Mouse (Mus musculus) C2C12 (cell line): ENCODE results near the gene Ptprt. TPM values are rescaled to one million over a fixed set of nuclear protein-coding genes. Genes with fewer than 3 reads are reported as not detected.

Source experiments
- H3K27me3 ChIP-seq: one replicate; pipeline ENCODE4 v1.6.1; 2011; ENCODE audit not compliant: control insufficient read depth, insufficient read depth, insufficient read length
- H3K36me3 ChIP-seq: one replicate; pipeline ENCODE4 v1.6.1; 2011; ENCODE audit not compliant: control insufficient read depth, insufficient read depth
- H3K4me3 ChIP-seq: one replicate; pipeline ENCODE4 v1.5.1; 2011; ENCODE audit warnings: mild to moderate bottlenecking, control low read depth; ENCODE audit not compliant: poor library complexity, insufficient read depth, severe bottlenecking
- H3K79me2 ChIP-seq: one replicate; pipeline ENCODE4 v1.6.1; 2011; ENCODE audit not compliant: control insufficient read depth, insufficient read depth
- H3K79me3 ChIP-seq: one replicate; pipeline ENCODE4 v1.6.1; 2011; ENCODE audit warnings: low read depth, control low read depth
- H3ac ChIP-seq: one replicate; pipeline ENCODE3; 2011; ENCODE audit warnings: low read depth; ENCODE audit not compliant: control insufficient read depth, insufficient read length
- CEBPB ChIP-seq: IDR thresholded peaks from one replicate; pipeline ENCODE4 v1.6.1; 2011; ENCODE audit warnings: low read depth, mild to moderate bottlenecking, control low read depth, moderate library complexity
- CTCF ChIP-seq: IDR thresholded peaks from one replicate; pipeline ENCODE4 v1.5.1; 2011; ENCODE audit not compliant: control insufficient read depth, insufficient read depth, insufficient read length
- FOSL1 ChIP-seq: IDR thresholded peaks from one replicate; pipeline ENCODE4 v1.8.0; 2011; ENCODE audit warnings: mild to moderate bottlenecking, low read length; ENCODE audit not compliant: poor library complexity, insufficient read depth, severe bottlenecking
- MAX ChIP-seq: IDR thresholded peaks from one replicate; pipeline ENCODE4 v1.6.1; 2011; ENCODE audit warnings: mild to moderate bottlenecking, control low read depth
- MYOD1 ChIP-seq: IDR thresholded peaks from one replicate; pipeline ENCODE4 v1.6.1; 2011; ENCODE audit warnings: low read depth; ENCODE audit not compliant: control insufficient read depth, insufficient read length
- MYOG ChIP-seq: IDR thresholded peaks from one replicate; pipeline ENCODE4 v1.6.1; 2011; ENCODE audit not compliant: control insufficient read depth, insufficient read length; ENCODE audit errors: extremely low read depth
- USF1 ChIP-seq: IDR thresholded peaks from one replicate; pipeline ENCODE4 v1.6.1; 2011; ENCODE audit warnings: low read depth, mild to moderate bottlenecking, control low read depth, moderate library complexity
- polyA plus RNA-seq: library from polyadenylated mRNA; unstranded; fragments of >200 nt; fragmentation: generic; extraction: Trizol; gene quantifications from one replicate; pipeline ENCODE4 v1.2.1, GENCODE M21; 2012; ENCODE audit warnings: missing spikeins

The Ptprt gene
- polyA plus RNA-seq, 1 experiment = not detected

DNA sequence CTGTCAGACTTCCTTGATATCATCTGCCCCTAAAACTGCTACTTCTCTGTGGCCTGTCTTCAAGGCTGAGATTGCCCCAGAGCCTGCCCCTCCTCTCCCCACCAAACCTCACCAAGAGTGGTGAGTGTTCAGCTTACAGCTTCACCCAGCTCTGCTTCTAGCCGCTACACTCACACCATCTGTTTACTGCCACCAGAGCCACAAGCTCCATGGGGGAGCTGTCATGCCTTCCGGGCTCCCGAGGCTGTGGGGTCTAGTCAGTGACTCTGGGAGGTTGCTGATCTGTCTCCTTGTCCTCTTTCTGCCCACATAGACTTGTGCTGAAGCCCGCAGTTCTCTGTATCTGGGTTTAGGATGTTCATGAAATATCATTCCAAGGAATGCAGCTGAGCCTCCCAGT is 947.9 kb downstream of the Ptprt start:
- no peak overlapping the region for H3K4me3 ChIP-seq
- H3K79me2 ChIP-seq = no peaks in the 10 kb centered on the region
- H3K36me3 ChIP-seq = no peaks in the 10 kb centered on the region
- H3ac ChIP-seq = no peak overlapping the region
- H3K79me3 ChIP-seq = no peaks in the 10 kb centered on the region
- H3K27me3 ChIP-seq = no peaks in the 10 kb centered on the region
- TF ChIP-seq CEBPB (no peak), MYOG (no peak), CTCF (no peak), USF1 (no peak), FOSL1 (no peak), MYOD1 (no peak), MAX (no peak)

DNA sequence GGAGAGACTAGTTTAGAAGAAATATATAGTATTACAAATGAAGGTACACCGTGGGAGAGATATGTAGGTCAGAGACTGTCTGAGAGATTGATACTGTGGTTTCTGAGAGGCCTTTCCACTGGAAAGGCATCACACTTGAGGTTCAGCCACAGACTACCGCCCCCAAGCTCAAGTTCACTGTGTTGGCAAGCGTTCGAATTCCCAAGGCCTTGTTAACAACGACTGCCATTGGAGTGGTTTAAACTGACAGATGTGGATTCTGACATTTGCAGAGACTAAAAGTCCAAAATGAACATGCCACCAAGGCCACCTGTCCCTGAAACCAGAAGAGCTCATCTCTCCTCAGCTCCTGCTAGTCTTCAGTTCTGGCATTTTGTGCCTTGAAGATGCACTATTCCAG is 951.6 kb downstream of the Ptprt start:
- H3K4me3 ChIP-seq = no peak overlapping the region
- H3ac ChIP-seq = no peak overlapping the region
- no peak for TF ChIP-seq CEBPB
- TF ChIP-seq MAX = no peak
- no peak for TF ChIP-seq USF1
- no peaks in the 10 kb centered on the region for H3K36me3 ChIP-seq
- no peaks in the 10 kb centered on the region for H3K27me3 ChIP-seq
- no peaks in the 10 kb centered on the region for H3K79me3 ChIP-seq
- no peaks in the 10 kb centered on the region for H3K79me2 ChIP-seq

DNA sequence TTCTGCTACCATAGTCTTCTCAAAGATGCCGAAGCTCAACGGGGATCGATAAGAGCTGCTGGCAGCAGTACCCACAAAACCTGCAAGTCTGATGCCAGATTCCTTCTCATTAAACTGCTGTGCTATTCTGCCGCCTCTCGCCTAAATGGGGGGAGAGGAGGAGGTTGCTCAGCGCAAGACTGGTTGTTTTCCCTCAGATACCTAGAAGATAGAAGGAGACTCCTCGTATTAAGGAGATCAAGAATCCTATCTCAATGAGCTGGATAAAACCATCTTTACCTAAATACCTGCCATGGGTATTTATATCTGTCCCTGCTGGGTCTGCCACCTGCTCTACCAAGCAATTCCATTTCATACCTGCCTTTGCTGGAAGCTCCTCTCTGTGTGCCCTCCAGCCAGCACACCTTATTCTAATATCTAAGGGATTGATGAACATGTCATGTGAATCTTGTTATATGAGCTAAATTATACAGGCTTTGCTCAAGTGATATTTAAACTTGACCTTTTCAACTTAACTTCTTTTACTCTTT is 954.5 kb downstream of the Ptprt start:
- Histone ChIP-seq H3K4me3 (no peak overlapping the region), H3K27me3 (no peaks in the 10 kb centered on the region), H3K36me3 (no peaks in the 10 kb centered on the region), H3K79me2 (no peaks in the 10 kb centered on the region), H3K79me3 (no peaks in the 10 kb centered on the region), H3ac (no peak overlapping the region)
- no peak for TF ChIP-seq MAX
- TF ChIP-seq USF1 = no peak

DNA sequence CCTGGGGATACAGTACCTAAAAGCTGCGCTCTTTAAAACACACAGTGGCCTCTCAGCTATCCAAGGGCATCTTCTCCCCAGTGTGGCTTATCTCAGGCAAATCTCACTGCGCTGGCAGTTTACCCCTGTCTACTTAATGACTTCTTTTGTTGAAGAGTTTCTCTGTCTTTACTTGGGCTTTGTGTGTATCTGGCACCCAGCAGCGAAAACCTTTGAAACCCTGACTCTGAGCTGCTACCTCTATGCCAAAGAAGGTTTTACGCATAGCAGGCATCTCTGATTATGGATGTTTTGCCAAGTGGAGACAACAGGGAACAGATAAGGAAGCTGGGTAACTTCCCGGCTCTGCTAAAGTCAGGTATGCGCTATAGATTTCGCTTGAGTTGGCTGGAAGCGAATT is 956.1 kb downstream of the Ptprt start:
- H3K36me3 ChIP-seq = no peaks in the 10 kb centered on the region
- no peaks in the 10 kb centered on the region for H3K79me3 ChIP-seq
- H3K79me2 ChIP-seq = no peaks in the 10 kb centered on the region
- H3K4me3 ChIP-seq = no peak overlapping the region
- TF ChIP-seq FOSL1 = no peak
- no peak for TF ChIP-seq MYOG
- no peak for TF ChIP-seq MAX
- TF ChIP-seq MYOD1 = no peak
- TF ChIP-seq CEBPB = no peak
- no peak for TF ChIP-seq CTCF
- no peak for TF ChIP-seq USF1
- no peaks in the 10 kb centered on the region for H3K27me3 ChIP-seq
- no peak overlapping the region for H3ac ChIP-seq

DNA sequence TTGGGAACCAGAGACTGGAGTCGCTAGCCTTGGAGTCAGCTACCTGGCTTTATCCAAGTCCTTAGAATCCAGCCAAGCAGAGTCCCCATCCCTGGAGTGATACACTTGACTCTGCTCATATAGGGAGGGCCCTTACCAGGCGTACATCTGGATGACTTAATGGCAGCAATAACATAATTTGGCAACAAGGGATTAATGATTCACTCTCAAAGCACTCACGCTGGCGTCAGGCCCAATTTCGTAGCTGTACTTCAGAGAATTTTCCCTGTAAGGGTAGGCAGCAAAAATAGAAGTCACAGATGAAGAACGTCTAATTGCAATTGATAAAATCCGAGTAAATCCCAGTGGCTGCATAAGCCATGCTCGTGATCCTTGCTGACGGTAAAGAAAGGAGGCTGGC is 956.5 kb downstream of the Ptprt start:
- no peak for TF ChIP-seq MAX
- TF ChIP-seq FOSL1 = no peak
- no peak for TF ChIP-seq MYOD1
- TF ChIP-seq CTCF = no peak
- no peak for TF ChIP-seq USF1
- no peak for TF ChIP-seq CEBPB
- TF ChIP-seq MYOG = no peak
- Histone ChIP-seq H3ac (no peak overlapping the region), H3K27me3 (no peaks in the 10 kb centered on the region), H3K36me3 (no peaks in the 10 kb centered on the region), H3K4me3 (no peak overlapping the region), H3K79me2 (no peaks in the 10 kb centered on the region), H3K79me3 (no peaks in the 10 kb centered on the region)

DNA sequence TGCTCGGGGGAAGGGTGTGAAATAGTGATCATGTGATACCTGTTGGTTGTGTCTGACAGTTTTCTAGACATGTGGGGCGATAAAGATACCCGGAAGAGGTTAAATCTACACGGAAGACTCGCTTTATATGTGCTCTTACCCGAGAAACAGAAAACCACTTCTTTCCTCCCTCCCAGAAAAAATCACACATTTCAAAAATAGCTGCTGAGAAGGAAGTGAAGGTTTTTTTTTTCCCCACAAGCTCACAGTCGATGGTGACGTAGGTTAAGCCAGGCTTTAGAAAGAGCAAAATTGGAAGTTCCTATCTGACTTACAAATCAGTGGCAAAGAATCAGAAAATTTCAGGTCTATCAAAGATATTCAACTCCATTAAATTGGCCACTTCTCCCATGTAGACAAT is 965.1 kb downstream of the Ptprt start:
- Histone ChIP-seq H3K36me3 (no peaks in the 10 kb centered on the region), H3K27me3 (no peaks in the 10 kb centered on the region), H3K79me3 (no peaks in the 10 kb centered on the region), H3K4me3 (no peak overlapping the region), H3K79me2 (no peaks in the 10 kb centered on the region), H3ac (no peak overlapping the region)
- no peak for TF ChIP-seq CTCF

DNA sequence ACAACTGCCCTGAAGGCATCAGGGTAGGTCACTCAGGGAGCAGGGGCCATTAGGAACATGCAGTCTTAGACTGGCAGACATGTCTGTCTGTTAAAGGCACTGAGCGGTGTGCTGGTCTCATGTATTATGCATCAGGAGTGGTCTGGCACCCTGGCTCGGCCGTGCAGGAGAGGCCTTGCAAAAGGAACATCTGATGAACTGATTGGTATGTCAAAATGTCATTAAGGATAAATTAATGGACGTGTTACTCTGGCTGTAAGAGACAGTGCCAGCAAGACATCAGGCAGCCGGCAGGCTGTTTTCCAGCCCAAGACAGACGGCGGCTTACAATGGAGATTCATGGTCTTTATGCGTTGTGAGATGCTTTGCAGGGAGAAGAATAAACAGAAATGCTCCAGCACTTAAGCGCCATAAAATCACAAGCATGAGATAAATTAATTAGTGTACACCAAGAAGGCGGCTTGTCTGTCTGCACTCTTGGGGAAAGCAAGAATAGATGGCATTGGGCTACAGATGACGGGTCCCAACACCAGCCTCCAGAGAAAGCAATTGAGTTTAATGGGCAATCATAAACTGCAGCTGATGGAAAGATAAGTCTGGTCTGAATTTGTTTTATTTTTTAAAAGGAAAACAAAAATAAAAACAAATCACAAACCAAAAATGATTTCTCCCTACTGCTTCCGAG is 992.5 kb downstream of the Ptprt start:
- H3K79me2 ChIP-seq = no peaks in the 10 kb centered on the region
- H3ac ChIP-seq = no peak overlapping the region
- no peaks in the 10 kb centered on the region for H3K27me3 ChIP-seq
- H3K79me3 ChIP-seq = no peaks in the 10 kb centered on the region
- H3K36me3 ChIP-seq = no peaks in the 10 kb centered on the region
- no peak overlapping the region for H3K4me3 ChIP-seq
- no peak for TF ChIP-seq CTCF
- TF ChIP-seq MAX = no peak
- no peak for TF ChIP-seq MYOD1
- TF ChIP-seq MYOG = no peak
- TF ChIP-seq CEBPB = no peak
- TF ChIP-seq FOSL1 = no peak
- no peak for TF ChIP-seq USF1
